Mouse (Mus musculus): ENCODE measurements at regions not wholly inside any gene's neighbourhood (a gene's known extent, or its start where the extent isn't known, plus 50 kb on each side); places are given as distances from the start of the nearest gene placed in this dataset.

GRCm38 (mm10) chr1:57032407-57032806 is 54.0 kb upstream of the Satb2 start:
- no peak overlapping the region for H3K4me2 ChIP-seq

DNA sequence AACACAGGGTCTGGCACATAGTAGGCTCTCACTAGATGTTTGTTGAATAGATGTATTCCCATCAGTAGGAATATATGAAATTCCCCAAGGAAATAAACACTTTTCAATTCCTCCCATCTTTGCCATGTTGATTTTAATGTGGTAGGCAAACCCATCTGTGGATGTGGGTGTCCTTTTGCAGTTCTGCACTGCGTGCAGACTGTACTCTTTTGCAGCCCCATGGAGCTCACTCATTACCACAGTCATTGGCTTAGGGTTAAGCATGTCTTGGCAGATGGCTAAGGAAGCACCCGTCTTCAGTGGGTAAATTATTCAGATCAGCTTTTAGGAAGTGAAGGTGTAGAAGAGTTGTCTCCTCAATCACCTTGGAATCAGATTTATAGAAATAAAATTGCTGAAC is 54.8 kb upstream of the Satb2 start:
- whole genome bisulfite sequencing, result 82% methylated on average over 2 of the region's 2 CpGs
- ATAC-seq (ENCODE audit: extremely low read depth, insufficient number of reproducible peaks, low FRiP score, low TSS enrichment), result no peak
- H3K27me3 ChIP-seq (replicated peaks), result no peaks in the 10 kb centered on the region

More at GRCm38 (mm10) chr1:57032407-57032806, 54.0 kb upstream of the Satb2 start:
- Histone ChIP-seq H3K9me3 (no peaks in the 10 kb centered on the region), H3K36me3 (no peaks in the 10 kb centered on the region), H3K27me3 (replicated peaks) (no peaks in the 10 kb centered on the region), H3K27ac (replicated peaks) (no peak overlapping the region), H3K4me3 (no peak overlapping the region), H3K9ac (no peak overlapping the region), H3K4me1 (no peaks in the 10 kb centered on the region)
- 78% methylated on average over 2 of the region's 2 CpGs for WGBS
- ATAC-seq (ENCODE audit: extremely low read depth, insufficient number of reproducible peaks, low FRiP score, low TSS enrichment), result no peak

GRCm38 (mm10) chr1:57034411-57034810 is 56.0 kb upstream of the Satb2 start:
- ATAC-seq (ENCODE audit: extremely low read depth, insufficient number of reproducible peaks, low FRiP score, low TSS enrichment), result no peak
- Histone ChIP-seq H3K9ac (no peak overlapping the region), H3K4me2 (no peak overlapping the region), H3K4me1 (no peaks in the 10 kb centered on the region), H3K4me3 (no peak overlapping the region), H3K36me3 (no peaks in the 10 kb centered on the region), H3K27ac (replicated peaks) (no peak overlapping the region), H3K27me3 (replicated peaks) (no peaks in the 10 kb centered on the region), H3K9me3 (no peaks in the 10 kb centered on the region)
- 77% methylated on average over 6 of the region's 6 CpGs for WGBS

More for the DNA sequence above, 54.8 kb upstream of the Satb2 start:
- H3K9ac ChIP-seq, result no peak overlapping the region
- no peak overlapping the region for H3K27ac ChIP-seq (replicated peaks)
- H3K9me3 ChIP-seq, result no peaks in the 10 kb centered on the region
- no peaks in the 10 kb centered on the region for H3K4me1 ChIP-seq
- no peak overlapping the region for H3K4me2 ChIP-seq
- H3K36me3 ChIP-seq, result no peaks in the 10 kb centered on the region
- H3K4me3 ChIP-seq, result no peak overlapping the region

GRCm38 (mm10) chr1:57036382-57036781 is 57.9 kb upstream of the Satb2 start:
- Histone ChIP-seq H3K27ac (replicated peaks) (no peak overlapping the region), H3K4me2 (no peak overlapping the region), H3K4me3 (no peak overlapping the region), H3K27me3 (replicated peaks) (no peaks in the 10 kb centered on the region), H3K9ac (no peak overlapping the region), H3K36me3 (no peaks in the 10 kb centered on the region), H3K4me1 (no peaks in the 10 kb centered on the region), H3K9me3 (no peaks in the 10 kb centered on the region)
- WGBS, result 51% methylated on average over 3 of the region's 3 CpGs
- no peak for ATAC-seq (ENCODE audit: extremely low read depth, insufficient number of reproducible peaks, low FRiP score, low TSS enrichment)

DNA sequence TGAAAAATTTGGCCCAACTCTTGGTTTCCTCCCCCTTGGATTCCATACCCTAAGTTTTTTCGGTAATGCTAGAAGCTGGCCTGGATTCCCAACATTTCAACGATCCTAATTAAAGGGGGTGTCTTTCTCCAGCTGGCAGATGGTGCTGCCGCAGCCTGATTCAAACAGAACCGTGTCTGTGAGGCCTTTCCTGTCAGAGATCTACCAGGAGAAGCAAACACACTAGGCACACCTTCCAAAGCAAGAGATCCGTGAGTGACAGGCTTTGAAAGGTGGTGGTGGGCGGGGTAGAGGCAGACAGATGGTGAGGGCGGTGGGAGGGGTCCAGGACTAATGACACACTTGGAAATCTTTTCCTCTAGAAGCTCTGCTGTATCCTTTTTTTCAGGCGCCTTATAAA is 61.8 kb upstream of the Satb2 start:
- no peaks in the 10 kb centered on the region; the same call in 1 of the 2 replicates for H3K27me3 ChIP-seq (replicated peaks)
- H3K27ac ChIP-seq (replicated peaks), result no peak overlapping the region
- H3K4me2 ChIP-seq, result no peak overlapping the region
- H3K9ac ChIP-seq, result no peak overlapping the region
- ATAC-seq (ENCODE audit: extremely low read depth, insufficient number of reproducible peaks, low FRiP score, low TSS enrichment), result no peak
- 39% methylated on average over 8 of the region's 8 CpGs for WGBS
- no peaks in the 10 kb centered on the region for H3K36me3 ChIP-seq
- no peak overlapping the region for H3K4me3 ChIP-seq
- H3K4me1 ChIP-seq, result no peaks in the 10 kb centered on the region
- no peaks in the 10 kb centered on the region for H3K9me3 ChIP-seq

GRCm38 (mm10) chr1:57041578-57041977 is 63.1 kb upstream of the Satb2 start:
- no peaks in the 10 kb centered on the region for H3K4me1 ChIP-seq
- no peaks in the 10 kb centered on the region for H3K9me3 ChIP-seq
- no peak for ATAC-seq (ENCODE audit: extremely low read depth, insufficient number of reproducible peaks, low FRiP score, low TSS enrichment)
- no peak overlapping the region for H3K4me2 ChIP-seq
- H3K4me3 ChIP-seq, result no peak overlapping the region
- no peak overlapping the region for H3K27ac ChIP-seq (replicated peaks)
- no peak overlapping the region for H3K9ac ChIP-seq
- no peaks in the 10 kb centered on the region for H3K36me3 ChIP-seq
- no peaks in the 10 kb centered on the region; the same call in 1 of the 2 replicates for H3K27me3 ChIP-seq (replicated peaks)

- H3K27ac ChIP-seq (replicated peaks), result no peak overlapping the region
- H3K27me3 ChIP-seq (replicated peaks), result no peaks in the 10 kb centered on the region
- no peaks in the 10 kb centered on the region for H3K4me1 ChIP-seq
- ATAC-seq (ENCODE audit: extremely low read depth, insufficient number of reproducible peaks, low FRiP score, low TSS enrichment), result no peak
- no peak overlapping the region for H3K4me3 ChIP-seq
- no peaks in the 10 kb centered on the region for H3K9me3 ChIP-seq
- no peak overlapping the region for H3K9ac ChIP-seq
- WGBS, result 76% methylated on average over 4 of the region's 4 CpGs
- H3K36me3 ChIP-seq, result no peaks in the 10 kb centered on the region
- H3K4me2 ChIP-seq, result no peak overlapping the region
Observed at GRCm38 (mm10) chr1:57053836-57054235, 75.4 kb upstream of the Satb2 start.

DNA sequence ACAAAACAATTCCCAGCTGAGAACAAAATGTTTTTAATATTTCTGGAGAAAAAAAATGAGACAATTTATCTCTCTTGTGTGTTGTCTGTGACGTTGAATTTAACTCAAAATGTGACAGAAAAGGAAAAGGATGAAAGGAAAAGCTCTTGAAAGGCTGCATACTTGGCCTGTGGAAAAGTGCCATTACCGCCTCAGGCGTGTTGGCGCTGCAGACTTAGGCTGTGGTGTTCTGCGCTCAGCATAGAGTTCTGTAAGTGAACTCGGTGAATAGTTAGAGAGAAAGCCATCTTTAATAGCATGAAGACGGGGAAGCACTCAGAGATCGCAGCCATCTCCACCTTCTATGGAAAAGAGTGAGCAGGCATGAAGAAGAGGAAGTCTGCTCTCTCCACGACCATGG is 77.5 kb upstream of the Satb2 start:
- H3K4me1 ChIP-seq, result no peaks in the 10 kb centered on the region
- ATAC-seq (ENCODE audit: extremely low read depth, insufficient number of reproducible peaks, low FRiP score, low TSS enrichment), result no peak
- no peak overlapping the region for H3K4me2 ChIP-seq
- no peaks in the 10 kb centered on the region for H3K36me3 ChIP-seq
- H3K27ac ChIP-seq (replicated peaks), result no peak overlapping the region
- H3K9me3 ChIP-seq, result no peaks in the 10 kb centered on the region
- 80% methylated on average over 9 of the region's 9 CpGs for WGBS
- H3K27me3 ChIP-seq (replicated peaks), result no peaks in the 10 kb centered on the region
- H3K4me3 ChIP-seq, result no peak overlapping the region
- H3K9ac ChIP-seq, result no peak overlapping the region

DNA sequence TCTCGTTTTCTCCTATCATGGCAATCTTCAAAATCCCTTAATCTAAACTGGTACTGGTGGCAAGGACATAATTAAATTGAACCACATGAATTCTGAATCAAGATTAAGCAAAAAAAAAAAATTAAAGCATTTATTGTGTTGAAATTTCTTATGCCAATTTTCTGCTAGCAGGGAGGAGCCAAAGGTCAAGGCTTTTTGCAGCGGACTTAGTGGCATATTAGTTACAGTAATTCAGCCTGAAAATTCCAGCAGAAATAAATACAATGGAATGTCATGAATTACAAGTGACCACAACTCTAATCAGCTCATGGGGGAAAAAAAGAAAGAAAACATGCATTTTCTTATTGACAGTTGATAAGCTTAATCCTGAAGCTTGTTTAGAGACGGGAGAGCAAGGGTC is 80.8 kb upstream of the Satb2 start:
- no peaks in the 10 kb centered on the region for H3K36me3 ChIP-seq

DNA sequence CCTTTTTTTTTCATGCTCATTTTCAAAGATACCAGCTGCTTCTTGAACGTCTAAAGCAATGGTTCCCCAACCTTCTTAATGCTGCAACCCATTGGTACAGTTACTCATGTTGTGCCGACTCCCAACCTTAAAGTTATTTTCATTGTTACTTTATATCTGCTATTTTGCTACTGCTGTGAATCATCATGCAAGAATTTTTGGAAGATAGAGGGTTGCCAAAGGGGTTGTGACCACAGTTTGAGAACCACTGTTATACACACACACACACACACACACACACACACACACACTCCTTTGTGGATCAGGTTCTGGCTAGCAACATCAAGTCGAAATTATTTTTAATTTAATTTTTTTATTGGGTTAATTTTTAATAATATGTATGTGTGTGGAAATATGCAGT is 96.8 kb upstream of the Satb2 start:
- no peaks in the 10 kb centered on the region for H3K27me3 ChIP-seq (replicated peaks)
- ATAC-seq (ENCODE audit: extremely low read depth, insufficient number of reproducible peaks, low FRiP score, low TSS enrichment), result no peak
- no peak overlapping the region for H3K4me3 ChIP-seq
- no peaks in the 10 kb centered on the region for H3K4me1 ChIP-seq
- no peaks in the 10 kb centered on the region for H3K9me3 ChIP-seq
- no peak overlapping the region for H3K9ac ChIP-seq
- H3K36me3 ChIP-seq, result no peaks in the 10 kb centered on the region
- H3K4me2 ChIP-seq, result no peak overlapping the region
- H3K27ac ChIP-seq (replicated peaks), result no peak overlapping the region
- WGBS, result 57% methylated on average over 3 of the region's 3 CpGs

More for the DNA sequence above, 80.8 kb upstream of the Satb2 start:
- 64% methylated on average over 3 of the region's 3 CpGs for WGBS
- H3K4me1 ChIP-seq, result no peaks in the 10 kb centered on the region
- H3K4me2 ChIP-seq, result no peak overlapping the region
- no peak for ATAC-seq (ENCODE audit: extremely low read depth, insufficient number of reproducible peaks, low FRiP score, low TSS enrichment)
- no peaks in the 10 kb centered on the region for H3K27me3 ChIP-seq (replicated peaks)
- no peak overlapping the region for H3K4me3 ChIP-seq
- H3K9me3 ChIP-seq, result no peaks in the 10 kb centered on the region
- H3K9ac ChIP-seq, result no peak overlapping the region
- H3K27ac ChIP-seq (replicated peaks), result no peak overlapping the region

DNA sequence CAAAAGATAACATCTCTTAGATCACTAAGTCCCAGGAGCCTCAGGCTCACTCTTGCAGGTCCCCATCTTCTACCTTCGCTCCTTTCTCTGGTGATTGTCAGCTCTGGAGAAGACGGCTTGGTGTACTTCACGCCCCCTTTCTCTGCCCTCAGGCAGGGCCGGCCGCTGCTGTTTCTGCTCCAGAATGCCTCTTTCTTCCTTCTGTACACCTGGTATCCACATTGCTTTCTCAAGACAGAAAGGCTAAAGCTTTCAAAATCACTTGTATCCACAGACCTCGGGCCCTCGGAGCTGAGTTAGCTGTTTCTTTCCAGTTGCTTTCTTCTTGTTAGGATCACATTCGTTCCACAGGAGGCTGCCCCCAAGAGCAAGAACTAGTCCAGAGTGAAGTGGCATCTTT is 98.2 kb upstream of the Satb2 start:
- Histone ChIP-seq H3K9me3 (no peaks in the 10 kb centered on the region), H3K27me3 (replicated peaks) (no peaks in the 10 kb centered on the region), H3K27ac (replicated peaks) (no peak overlapping the region), H3K36me3 (no peaks in the 10 kb centered on the region), H3K4me3 (no peak overlapping the region), H3K4me1 (no peaks in the 10 kb centered on the region), H3K9ac (no peak overlapping the region), H3K4me2 (no peak overlapping the region)
- no peak for ATAC-seq (ENCODE audit: extremely low read depth, insufficient number of reproducible peaks, low FRiP score, low TSS enrichment)
- WGBS, result 58% methylated on average over 8 of the region's 8 CpGs

- Histone ChIP-seq H3K36me3 (no peaks in the 10 kb centered on the region), H3K9me3 (no peaks in the 10 kb centered on the region), H3K4me1 (no peaks in the 10 kb centered on the region), H3K27me3 (replicated peaks) (no peaks in the 10 kb centered on the region), H3K4me2 (no peak overlapping the region), H3K4me3 (no peak overlapping the region), H3K27ac (replicated peaks) (no peak overlapping the region), H3K9ac (no peak overlapping the region)
- no peak for ATAC-seq (ENCODE audit: extremely low read depth, insufficient number of reproducible peaks, low FRiP score, low TSS enrichment)
- 71% methylated on average over 4 of the region's 4 CpGs for WGBS
Observed at GRCm38 (mm10) chr1:57080306-57080705, 101.9 kb upstream of the Satb2 start.

Measured in heart, embryonic 13.5 days (tissue).